Mouse (Mus musculus): ENCODE data around the gene Gpr83. TPM values are rescaled to one million over a fixed set of nuclear protein-coding genes. Genes with fewer than 3 reads are reported as not detected.

Gene Gpr83
- polyA plus RNA-seq, 1 experiment: not detected

GRCm38 (mm10) chr9:14893388-14893787 lies 33.4 kb downstream of the Gpr83 start:
- H3K36me3 ChIP-seq (ENCODE audit: control insufficient read depth): no peaks in the 10 kb centered on the region
- no peak for TF ChIP-seq GATA1 (IDR thresholded peaks at IDR 0.05; ENCODE audit: low read length)
- no peak for TF ChIP-seq TAL1 (IDR thresholded peaks at IDR 0.05; ENCODE audit: low read length)
- H3K4me1 ChIP-seq (ENCODE audit: control insufficient read depth): no peaks in the 10 kb centered on the region; the same call in 1 of the 2 replicates
- no peaks in the 10 kb centered on the region for H3K9me3 ChIP-seq (ENCODE audit: control insufficient read depth, low read length)
- H3K4me3 ChIP-seq (replicated peaks): no peak overlapping the region
- no peaks in the 10 kb centered on the region for H3K27me3 ChIP-seq (ENCODE audit: control insufficient read depth)

GRCm38 (mm10) chr9:14894628-14895027 lies 34.6 kb downstream of the Gpr83 start:
- Histone ChIP-seq H3K4me1 (ENCODE audit: control insufficient read depth) (no peaks in the 10 kb centered on the region), H3K27me3 (ENCODE audit: control insufficient read depth) (no peaks in the 10 kb centered on the region), H3K4me3 (replicated peaks) (no peak overlapping the region), H3K9me3 (ENCODE audit: control insufficient read depth, low read length) (no peaks in the 10 kb centered on the region), H3K36me3 (ENCODE audit: control insufficient read depth) (no peaks in the 10 kb centered on the region)
- no peak for TF ChIP-seq TAL1 (IDR thresholded peaks at IDR 0.05; ENCODE audit: low read length)
- TF ChIP-seq GATA1 (IDR thresholded peaks at IDR 0.05; ENCODE audit: low read length): no peak

GRCm38 (mm10) chr9:14895237-14895835 lies 35.3 kb downstream of the Gpr83 start:
- TF ChIP-seq TAL1 (IDR thresholded peaks at IDR 0.05; ENCODE audit: low read length): no peak
- TF ChIP-seq GATA1 (IDR thresholded peaks at IDR 0.05; ENCODE audit: low read length): no peak
- H3K27me3 ChIP-seq (ENCODE audit: control insufficient read depth): no peaks in the 10 kb centered on the region

GRCm38 (mm10) chr9:14897102-14897501 lies 37.1 kb downstream of the Gpr83 start:
- TF ChIP-seq TAL1 (IDR thresholded peaks at IDR 0.05; ENCODE audit: low read length) (no peak), GATA1 (IDR thresholded peaks at IDR 0.05; ENCODE audit: low read length) (no peak)
- no peaks in the 10 kb centered on the region for H3K4me1 ChIP-seq (ENCODE audit: control insufficient read depth)
- no peaks in the 10 kb centered on the region for H3K27me3 ChIP-seq (ENCODE audit: control insufficient read depth)
- H3K9me3 ChIP-seq (ENCODE audit: control insufficient read depth, low read length): no peaks in the 10 kb centered on the region
- no peaks in the 10 kb centered on the region for H3K36me3 ChIP-seq (ENCODE audit: control insufficient read depth)
- H3K4me3 ChIP-seq (replicated peaks): no peak overlapping the region

More at GRCm38 (mm10) chr9:14895237-14895835, 35.3 kb downstream of the Gpr83 start:
- Histone ChIP-seq H3K4me1 (ENCODE audit: control insufficient read depth) (no peaks in the 10 kb centered on the region), H3K36me3 (ENCODE audit: control insufficient read depth) (no peaks in the 10 kb centered on the region), H3K9me3 (ENCODE audit: control insufficient read depth, low read length) (no peaks in the 10 kb centered on the region), H3K4me3 (replicated peaks) (no peak overlapping the region)

- TF ChIP-seq TAL1 (IDR thresholded peaks at IDR 0.05; ENCODE audit: low read length) (no peak), GATA1 (IDR thresholded peaks at IDR 0.05; ENCODE audit: low read length) (no peak)
- Histone ChIP-seq H3K27me3 (ENCODE audit: control insufficient read depth) (no peaks in the 10 kb centered on the region), H3K4me1 (ENCODE audit: control insufficient read depth) (no peaks in the 10 kb centered on the region), H3K4me3 (replicated peaks) (no peak overlapping the region), H3K9me3 (ENCODE audit: control insufficient read depth, low read length) (no peaks in the 10 kb centered on the region), H3K36me3 (ENCODE audit: control insufficient read depth) (no peaks in the 10 kb centered on the region)
Measured at GRCm38 (mm10) chr9:14901757-14902156, 41.7 kb downstream of the Gpr83 start.

GRCm38 (mm10) chr9:14902416-14902815 lies 42.4 kb downstream of the Gpr83 start:
- Histone ChIP-seq H3K9me3 (ENCODE audit: control insufficient read depth, low read length) (no peaks in the 10 kb centered on the region), H3K36me3 (ENCODE audit: control insufficient read depth) (no peaks in the 10 kb centered on the region), H3K27me3 (ENCODE audit: control insufficient read depth) (no peaks in the 10 kb centered on the region), H3K4me3 (replicated peaks) (no peak overlapping the region), H3K4me1 (ENCODE audit: control insufficient read depth) (no peaks in the 10 kb centered on the region)
- no peak for TF ChIP-seq GATA1 (IDR thresholded peaks at IDR 0.05; ENCODE audit: low read length)
- TF ChIP-seq TAL1 (IDR thresholded peaks at IDR 0.05; ENCODE audit: low read length): no peak

- TF ChIP-seq GATA1 (IDR thresholded peaks at IDR 0.05; ENCODE audit: low read length) (no peak), TAL1 (IDR thresholded peaks at IDR 0.05; ENCODE audit: low read length) (no peak)
- H3K4me3 ChIP-seq (replicated peaks): no peak overlapping the region
- H3K4me1 ChIP-seq (ENCODE audit: control insufficient read depth): no peaks in the 10 kb centered on the region
- no peaks in the 10 kb centered on the region for H3K27me3 ChIP-seq (ENCODE audit: control insufficient read depth)
- H3K36me3 ChIP-seq (ENCODE audit: control insufficient read depth): no peaks in the 10 kb centered on the region
- H3K9me3 ChIP-seq (ENCODE audit: control insufficient read depth, low read length): no peaks in the 10 kb centered on the region
Measured at GRCm38 (mm10) chr9:14903006-14903405, 43.0 kb downstream of the Gpr83 start.

GRCm38 (mm10) chr9:14903581-14904378 lies 43.8 kb downstream of the Gpr83 start, which contains the start of gene Izumo1r:
Gene Izumo1r (minus strand): TSS chr9:14903949.
- Histone ChIP-seq H3K4me1 (ENCODE audit: control insufficient read depth) (no peaks in the 10 kb centered on the region), H3K4me3 (replicated peaks) (no peak within 1 kb of the TSS), H3K9me3 (ENCODE audit: control insufficient read depth, low read length) (no peaks in the 10 kb centered on the region), H3K27me3 (ENCODE audit: control insufficient read depth) (no peaks in the 10 kb centered on the region), H3K36me3 (ENCODE audit: control insufficient read depth) (no peaks in the 10 kb centered on the region)
- TF ChIP-seq TAL1 (IDR thresholded peaks at IDR 0.05; ENCODE audit: low read length) (no peak), GATA1 (IDR thresholded peaks at IDR 0.05; ENCODE audit: low read length) (no peak)

GRCm38 (mm10) chr9:14904741-14905475 lies 44.9 kb downstream of the Gpr83 start:
- no peaks in the 10 kb centered on the region for H3K27me3 ChIP-seq (ENCODE audit: control insufficient read depth)
- no peak overlapping the region for H3K4me3 ChIP-seq (replicated peaks)
- H3K4me1 ChIP-seq (ENCODE audit: control insufficient read depth): no peaks in the 10 kb centered on the region
- H3K9me3 ChIP-seq (ENCODE audit: control insufficient read depth, low read length): no peaks in the 10 kb centered on the region
- no peaks in the 10 kb centered on the region for H3K36me3 ChIP-seq (ENCODE audit: control insufficient read depth)
- TF ChIP-seq TAL1 (IDR thresholded peaks at IDR 0.05; ENCODE audit: low read length) (no peak), GATA1 (IDR thresholded peaks at IDR 0.05; ENCODE audit: low read length) (no peak)
